Mouse (Mus musculus) forelimb bud, embryonic 11.5 days (tissue): Measurements from ENCODE around the gene Ankmy2.

Source experiments
- DNase-seq: peaks from one replicate; pipeline ENCODE4 v3.0.0-alpha.2; 2012; ENCODE audit warnings: low read depth, low spot score

Gene Ankmy2

DNA sequence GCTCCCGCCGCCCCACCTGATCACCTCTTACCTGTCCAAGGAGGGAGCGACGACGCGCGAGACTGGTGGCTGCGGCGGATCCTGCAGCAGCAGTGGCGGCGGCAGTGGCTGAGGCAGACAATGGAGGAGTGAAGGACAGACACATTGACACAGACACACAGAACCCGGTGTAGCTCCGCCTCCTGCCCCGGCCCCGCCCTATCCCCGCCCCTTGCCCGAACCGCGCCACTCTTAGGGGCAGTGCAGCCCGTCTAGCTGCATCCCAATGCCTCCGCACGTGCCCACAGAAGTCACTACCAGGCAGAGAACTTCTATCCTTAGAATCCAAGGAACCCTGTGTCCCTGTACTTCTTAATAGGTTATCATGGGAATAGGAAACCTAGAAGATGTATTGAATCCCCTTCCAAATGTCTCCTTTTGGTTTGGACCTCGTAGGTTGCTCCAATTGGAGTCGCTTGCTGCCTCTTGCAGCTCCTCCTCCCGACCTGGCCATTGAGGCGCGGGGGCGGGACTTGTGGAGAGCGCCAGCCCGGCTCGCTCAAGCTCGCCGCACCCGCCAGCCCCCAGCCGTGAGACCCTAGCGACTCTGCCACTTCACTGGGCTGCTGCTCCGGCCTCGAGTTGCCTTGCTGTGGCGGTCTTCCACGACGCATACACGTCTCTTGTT lies at the start of gene Ankmy2:
TSS of gene Ankmy2 (plus strand) at position 478 of the 667 bp plus-strand sequence.
- peak; percentile 91 for DNase-seq

DNA sequence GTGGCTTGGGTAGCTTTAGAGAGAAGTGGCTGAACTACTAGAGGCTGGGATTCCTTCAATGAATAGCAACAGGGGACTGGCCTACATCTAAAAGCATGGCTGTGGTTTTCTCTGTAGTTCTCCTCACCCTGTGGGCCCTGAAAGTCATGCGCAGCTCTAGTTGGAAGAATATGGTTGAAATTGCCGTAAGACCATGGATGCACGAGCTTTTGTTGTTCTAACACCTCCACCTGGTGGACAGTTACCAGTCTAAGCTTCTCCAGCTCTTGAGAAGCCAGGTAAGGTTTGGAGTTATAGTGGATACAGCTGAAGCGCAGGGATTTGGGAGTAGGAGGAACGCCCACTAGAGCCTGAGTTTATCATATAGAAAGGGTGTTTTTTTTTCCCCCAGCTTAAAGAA lies 48.5 kb upstream of the Ankmy2 start:
- DNase-seq: no peak

DNA sequence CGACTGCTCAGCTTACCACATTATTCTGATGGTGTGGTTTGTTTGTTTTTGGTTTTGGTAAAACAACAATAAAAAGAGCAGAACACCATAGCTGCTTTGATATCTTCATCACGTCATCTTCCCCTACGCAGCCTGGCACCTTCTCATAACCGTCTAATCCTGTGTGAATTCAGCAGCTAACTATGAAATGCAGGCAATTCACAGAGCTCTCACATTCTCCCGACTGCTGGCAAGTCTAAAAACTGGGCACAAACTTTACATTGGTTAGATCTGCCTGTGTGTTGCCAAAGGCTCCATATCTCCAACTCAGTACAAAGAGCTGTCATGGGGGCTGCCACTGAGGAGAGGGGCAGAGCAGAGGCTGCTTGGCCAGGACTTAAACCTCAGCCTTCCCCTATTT lies 46.5 kb upstream of the Ankmy2 start:
- DNase-seq: no peak

DNA sequence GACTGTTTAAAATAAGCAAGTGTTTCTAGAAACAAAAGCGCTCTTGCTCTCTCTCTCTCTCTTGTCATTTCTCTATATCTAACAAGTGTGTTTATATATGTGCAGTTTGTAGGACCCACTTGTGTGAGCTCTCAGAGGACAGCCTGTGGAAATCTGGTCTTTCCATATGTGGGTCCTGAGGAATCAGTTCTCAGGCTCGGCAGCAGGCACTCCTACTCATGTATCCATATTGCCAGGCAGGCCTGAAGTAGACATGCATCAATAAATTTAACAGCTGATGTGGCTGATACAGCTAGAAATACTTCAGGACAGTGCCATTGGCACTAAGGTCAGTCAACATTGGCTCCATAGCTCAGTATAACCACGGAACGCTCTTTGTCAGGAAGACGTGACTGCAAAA lies 45.8 kb upstream of the Ankmy2 start:
- no peak for DNase-seq

DNA sequence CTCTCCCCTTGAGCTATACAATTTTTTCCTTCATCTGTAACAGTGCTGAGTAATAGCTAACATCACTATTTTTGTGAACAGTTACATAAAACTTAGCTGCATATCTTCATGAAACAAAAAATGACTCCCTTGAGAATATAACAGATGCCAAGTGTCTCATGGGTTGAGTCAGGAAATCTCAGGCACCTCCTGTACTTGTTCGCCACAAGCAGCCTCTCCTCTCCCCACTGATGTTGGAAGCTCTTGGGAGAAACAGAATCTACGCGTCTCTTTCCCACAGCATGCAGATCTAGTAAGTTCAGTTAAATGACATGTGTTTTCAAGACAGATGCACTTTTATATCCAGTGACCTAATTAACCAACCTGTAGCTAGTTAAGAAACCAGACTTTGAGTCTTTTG lies 44.8 kb upstream of the Ankmy2 start:
- no peak for DNase-seq

DNA sequence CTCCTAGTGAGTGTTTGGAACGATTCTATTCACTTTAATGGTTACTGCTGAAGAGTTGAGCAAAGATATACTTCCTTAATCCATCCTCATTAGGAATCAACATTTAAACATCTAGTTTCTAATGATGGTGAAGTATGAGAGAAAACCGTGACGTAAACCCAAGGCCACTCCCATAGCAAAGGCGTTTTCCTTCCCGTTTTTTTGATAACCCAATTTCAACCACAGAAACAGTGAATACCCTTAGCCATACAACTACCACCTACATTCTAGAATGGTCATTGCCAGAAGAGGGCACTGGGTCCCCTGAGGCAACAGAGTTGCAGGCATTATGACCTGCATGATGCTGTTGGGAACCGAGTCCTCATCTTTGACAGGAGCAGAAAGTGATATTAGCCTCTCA lies 39.8 kb upstream of the Ankmy2 start:
- DNase-seq: no peak

DNA sequence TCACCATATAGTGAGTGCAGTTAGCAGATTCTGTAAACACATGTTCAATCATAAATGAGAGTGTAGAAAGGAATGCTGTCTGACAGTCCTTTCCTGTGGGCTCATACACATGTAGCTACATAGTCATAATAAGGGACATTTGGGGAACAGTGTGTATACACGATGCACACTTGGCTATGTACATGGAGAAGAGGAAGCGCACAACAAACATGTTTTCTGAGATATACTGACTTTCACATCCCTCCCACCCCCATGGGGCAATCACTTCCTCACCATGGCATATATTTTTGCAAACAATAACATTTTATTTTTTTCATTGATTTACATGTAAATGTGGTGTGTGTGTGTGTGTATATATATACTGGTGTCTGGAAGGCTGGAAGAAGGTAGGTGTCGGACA lies 37.7 kb upstream of the Ankmy2 start:
- DNase-seq: no peak

DNA sequence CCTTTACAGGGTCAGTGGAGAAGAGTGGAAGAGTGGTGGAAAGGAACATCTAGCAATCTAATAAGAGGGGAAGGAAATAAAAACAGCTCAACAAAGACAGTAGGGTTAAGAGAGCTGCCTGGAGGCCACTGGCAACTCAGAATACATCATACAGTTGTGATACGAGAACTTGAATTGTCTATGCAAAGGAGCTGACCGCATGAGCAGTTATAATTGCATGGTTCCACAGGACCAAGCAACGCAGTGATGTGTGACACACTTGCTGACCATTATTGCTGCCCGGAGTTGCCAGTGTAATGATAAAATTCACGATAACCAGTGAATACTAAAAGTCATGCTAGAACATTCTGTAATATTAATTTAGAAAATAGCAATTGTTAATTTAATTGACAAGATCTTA lies 30.9 kb upstream of the Ankmy2 start:
- DNase-seq: no peak

DNA sequence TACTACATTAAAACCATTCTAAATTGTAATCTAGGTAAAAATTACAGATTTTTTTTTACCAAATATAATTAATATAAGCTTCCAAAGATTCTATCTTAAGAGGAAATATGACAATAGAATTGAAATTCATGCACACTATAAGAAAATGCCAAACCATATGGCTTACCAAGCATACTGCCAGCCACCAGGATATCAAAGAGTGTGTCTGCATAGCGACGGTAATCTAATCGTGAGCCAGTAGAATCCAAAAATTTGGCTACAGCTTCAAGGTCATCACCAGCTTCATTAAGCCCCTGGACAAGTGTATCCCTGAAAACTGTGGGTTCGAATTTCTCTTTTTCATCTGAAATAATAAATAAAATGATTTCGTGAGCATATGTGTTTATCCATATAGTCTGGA lies 27.1 kb upstream of the Ankmy2 start:
- no peak for DNase-seq

DNA sequence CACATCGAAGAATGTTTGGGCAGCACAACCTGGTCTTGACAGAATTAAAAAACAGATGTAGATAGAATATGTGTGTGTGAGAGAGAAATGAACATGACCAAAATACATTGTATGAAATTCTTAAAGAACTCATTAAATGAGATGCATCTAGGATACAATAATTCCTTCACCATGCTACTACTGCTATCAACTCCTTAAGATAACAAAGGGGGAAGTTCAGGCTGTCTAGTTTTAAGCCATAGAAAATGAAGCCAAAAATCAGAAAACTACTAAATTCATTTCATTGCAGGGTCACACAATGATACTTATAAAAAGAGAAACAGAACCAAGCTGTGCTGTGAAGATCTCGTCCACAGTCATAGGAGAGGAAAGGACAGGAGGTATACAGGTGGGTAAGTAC lies 24.7 kb upstream of the Ankmy2 start:
- no peak for DNase-seq

DNA sequence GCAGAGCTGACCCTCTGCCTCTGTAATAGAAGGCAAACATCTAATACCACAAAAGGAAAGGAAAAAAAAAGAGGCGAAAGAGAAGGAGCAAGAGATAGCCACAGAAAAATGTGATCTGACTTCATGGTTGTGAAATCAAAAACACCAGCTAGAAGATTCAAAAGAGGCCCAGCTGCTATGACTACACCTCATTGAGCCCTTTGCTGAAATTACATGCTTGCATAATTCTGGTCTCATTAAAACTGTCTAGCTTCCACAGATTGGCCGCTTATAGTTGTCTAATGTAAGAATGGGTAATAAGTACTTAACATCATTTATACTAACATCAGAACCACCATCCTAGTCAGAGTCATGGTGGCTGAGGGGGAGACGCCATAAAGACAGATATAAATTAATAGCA lies 24.2 kb upstream of the Ankmy2 start:
- no peak for DNase-seq

DNA sequence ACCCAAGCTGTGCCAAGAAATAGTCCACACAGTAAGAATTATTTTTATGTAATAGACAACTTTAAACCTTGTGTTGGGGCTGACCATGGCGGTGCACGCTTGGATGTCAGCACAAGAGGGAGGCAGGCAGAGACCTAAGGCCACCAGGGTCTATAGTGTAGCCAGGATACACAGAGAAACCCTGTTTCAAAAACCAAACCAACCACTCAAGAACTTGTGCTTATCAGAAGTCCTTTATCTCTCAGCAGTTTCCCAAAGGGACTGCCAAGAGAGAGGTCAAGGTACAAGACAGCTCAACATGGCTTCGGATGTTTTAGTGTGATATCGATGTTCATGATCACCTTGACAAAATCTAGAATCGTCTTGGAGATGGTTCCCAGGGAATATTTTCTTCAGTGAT lies 23.4 kb upstream of the Ankmy2 start:
- no peak for DNase-seq

DNA sequence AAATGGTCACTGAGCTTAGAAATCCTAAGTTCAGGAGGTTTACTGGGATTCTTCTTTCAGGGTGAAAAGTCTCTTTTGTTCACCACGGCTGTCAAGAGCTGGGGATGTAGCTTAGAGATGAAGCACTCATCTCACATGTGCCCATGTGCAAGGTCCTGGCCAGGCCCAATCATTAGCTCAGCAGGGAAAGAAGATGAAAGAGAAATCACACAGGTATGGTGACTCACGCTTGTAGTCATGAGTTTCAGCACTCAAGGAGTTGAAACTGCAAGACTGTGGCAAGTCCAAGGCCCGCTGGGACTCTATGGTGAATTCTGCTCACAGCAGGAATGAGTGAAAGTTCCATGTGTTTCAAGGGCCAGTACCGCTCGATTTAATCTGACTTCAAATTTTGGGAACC lies 22.8 kb upstream of the Ankmy2 start:
- no peak for DNase-seq

DNA sequence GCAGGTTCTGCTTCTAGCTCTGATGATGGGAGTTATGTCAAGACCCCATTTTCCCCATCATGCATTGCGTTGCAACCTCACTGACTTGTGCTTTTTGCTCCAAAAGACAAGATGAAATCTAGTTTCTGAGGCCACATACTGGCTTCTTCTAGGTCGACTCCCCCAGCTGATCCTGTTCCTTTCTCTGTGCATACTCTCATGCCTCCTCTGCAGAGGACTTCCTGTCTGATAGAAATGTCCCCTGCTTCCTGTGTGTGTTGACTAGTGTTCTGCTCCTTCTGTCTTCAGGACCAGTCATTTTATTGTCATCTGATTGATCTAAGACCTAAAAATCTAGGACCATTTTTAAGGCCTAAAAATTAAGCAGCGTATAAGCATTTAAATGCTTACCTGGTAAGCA lies 21.5 kb upstream of the Ankmy2 start:
- no peak for DNase-seq

DNA sequence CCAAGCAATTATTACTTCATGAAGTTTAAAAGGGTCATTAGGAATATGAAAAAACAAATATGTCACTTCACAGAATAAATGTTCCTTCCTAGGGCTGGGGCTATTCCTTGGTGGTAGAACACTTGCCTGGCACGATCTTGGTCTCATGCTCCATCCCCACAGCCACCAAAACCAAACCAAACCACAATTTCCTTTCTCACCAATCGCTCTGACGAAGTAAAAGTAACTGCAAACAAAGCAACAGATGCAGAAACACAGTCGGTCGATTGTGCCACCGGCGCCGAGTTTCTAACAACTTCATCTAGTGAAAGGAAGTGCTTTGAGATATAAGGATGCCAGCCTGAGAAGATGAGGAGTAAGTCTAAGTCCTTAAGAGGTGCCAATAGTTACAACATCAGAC lies 20.6 kb upstream of the Ankmy2 start:
- DNase-seq: no peak

DNA sequence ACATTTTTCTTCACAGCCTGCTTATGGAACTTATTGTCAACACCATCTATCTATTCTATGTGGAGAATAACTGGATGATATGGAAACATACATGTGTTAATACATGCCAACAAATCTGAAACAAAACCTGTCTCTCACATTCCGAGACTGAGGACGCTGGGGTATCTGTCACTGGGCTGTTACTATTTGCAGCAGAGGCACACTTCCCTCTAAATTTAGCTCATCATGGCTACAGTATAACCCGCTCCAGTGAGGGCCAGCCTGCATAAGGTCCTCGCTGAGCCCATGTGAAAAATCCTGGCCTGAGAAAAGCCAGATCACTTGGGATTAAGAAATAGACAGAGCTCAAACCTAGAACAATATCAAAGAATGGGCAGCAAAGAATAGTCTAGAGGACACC lies 19.7 kb upstream of the Ankmy2 start:
- no peak for DNase-seq

DNA sequence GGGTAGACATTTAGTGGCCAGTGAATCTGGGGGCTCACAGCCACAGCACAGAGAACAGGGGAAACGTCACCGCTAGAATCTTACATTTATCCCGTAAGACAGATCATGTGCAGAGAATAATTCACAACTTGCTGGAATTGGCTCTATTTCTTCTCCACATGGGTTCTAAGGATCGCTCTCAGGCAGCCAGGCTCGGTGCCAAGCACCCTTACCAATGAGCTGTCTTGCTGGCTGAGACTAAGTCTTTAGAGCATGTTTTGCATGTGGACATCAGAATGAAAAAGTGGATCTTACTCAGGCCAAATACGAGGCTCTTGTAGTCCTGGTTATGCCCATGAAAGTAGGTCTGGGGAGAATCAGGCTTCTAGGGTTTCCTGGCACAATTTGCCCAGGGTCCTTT lies 16.5 kb upstream of the Ankmy2 start:
- no peak for DNase-seq

DNA sequence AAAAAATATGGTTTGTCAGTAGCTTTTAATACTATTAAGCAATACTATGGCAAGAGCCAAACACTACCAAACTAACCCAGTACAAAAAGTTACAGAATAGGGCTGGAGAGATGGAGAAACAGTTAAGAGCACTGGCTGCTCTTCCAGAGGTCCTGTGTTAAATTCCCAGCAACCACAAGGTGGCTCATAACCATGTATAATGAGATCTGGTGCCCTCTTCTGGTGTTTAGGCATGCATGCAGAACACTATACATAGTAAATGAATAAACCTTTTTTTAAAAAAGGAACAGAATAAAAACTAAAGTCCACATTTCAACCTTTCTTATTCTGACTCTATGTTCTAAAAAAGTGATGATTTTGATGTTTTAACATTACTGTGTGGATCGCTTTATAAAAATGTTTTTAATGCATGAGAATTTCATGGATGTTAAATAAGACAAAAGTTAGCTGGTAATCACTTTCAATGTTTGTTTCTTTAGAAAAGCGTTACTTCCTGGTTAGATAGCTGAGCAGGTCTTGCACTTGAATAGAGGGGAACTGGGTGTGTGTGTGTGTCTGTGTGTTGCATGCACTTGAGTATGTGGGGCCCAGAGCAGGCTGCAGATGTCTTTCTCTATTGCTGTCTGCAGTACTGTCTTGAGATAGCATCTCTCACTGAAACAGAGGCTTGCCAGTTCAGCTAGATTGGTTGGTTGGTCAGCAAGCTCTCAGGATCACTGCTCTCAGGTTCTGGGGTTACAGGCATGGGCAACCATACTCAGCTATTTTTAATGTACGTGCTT lies 10.5 kb upstream of the Ankmy2 start:
- DNase-seq: no peak

DNA sequence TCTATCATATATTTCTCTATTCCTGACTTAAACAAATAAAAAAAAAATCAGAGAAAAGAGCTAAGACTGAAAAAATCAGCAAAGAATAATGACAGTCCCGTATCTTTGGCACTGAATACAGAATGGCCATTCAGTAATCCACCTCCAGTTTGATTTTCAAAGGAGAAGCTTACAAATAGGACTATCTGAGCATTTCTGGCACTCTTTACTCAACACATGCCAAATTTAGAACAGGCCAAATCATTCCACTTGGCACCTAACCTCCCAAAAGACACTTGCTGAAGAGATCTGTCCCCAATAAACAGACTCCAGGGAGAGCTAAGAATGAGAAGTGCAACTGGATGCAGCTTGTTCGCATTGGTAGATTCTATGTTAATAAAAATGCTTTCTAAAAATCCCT lies 6.6 kb upstream of the Ankmy2 start:
- no peak for DNase-seq

DNA sequence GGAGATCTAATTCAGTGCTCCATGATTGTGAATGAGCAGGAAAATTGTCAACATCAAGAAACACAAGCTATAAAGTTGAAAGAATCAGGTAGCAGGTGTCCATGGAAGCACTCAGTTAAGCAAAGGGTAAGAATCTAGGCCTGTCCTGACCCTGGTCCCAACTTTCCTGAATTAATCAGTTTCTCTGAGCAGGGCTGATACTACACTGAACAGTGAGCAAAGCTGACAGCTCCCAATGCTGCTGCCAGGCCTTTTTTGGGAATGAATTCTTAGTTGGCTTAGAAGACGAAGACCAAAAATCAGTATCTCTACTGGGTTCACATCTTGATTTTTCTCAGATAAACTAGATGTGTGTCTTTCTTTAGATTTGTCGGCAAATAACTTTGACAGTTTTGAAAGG lies 6.2 kb upstream of the Ankmy2 start:
- DNase-seq: no peak

DNA sequence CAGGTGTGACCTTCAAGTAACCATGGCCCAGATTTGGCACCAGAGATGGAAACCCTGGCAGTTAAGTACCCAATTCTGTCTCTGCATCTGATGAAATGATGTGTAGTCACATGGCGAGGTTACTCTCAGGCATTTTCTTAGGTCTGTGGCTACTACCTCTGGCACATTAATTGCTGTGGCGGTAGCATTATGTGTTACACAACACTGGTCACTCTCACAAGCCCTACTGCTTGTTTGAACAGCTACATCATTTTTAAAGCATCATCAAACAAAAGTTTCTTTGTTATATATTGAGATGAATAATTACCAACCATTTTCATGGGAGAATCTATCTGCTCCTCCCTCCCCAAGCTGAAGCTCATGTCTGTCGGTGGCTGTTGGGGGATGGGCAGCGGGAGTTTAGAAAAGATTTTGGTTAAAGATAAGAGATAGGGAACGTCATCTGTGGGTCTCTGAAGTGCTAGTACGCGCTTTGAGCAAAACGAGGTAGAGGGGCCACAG lies 1.7 kb upstream of the Ankmy2 start:
- no peak for DNase-seq

DNA sequence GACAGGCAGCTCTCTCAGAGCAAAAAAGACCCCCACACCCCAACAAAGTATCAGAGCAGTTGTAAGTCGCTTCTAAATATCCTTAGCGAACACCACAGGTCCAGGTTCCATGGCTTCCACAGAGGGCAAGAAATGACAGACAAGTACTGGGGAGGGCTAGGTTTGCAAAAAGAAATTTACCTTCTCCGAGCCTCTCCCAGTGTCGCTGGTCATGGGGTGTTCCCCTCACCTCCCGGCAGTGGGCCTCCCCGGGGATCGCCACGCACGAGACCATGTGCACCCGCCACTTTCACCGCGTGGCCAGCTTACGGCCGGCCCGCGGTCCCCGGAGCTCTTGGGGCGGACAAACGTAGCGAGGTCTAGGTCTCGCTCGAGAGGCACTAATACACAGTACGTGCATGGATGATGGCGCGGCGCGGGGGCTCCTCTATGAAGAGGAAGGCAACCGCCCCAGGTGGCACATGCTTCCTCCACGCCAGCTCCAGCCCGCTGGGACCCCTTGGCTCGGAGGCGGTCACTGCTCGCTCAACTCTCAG lies 745 bp upstream of the Ankmy2 start:
- no peak for DNase-seq

DNA sequence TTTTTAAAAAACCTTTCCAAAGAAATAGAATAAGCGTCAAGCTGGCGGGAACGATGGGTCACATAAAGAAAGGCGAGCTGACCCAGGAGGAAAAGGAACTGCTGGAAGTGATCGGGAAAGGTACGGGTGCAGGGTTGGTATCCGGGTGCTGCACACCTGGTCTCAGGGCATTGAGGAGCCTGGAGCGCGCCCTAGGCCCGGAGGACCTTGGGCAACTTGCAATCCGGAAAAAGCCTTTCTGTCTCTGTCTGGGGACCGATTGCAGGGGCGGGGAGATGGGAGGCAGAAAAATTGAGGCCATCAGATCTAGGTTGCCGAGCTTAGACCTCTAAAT lies 357 bp downstream of the Ankmy2 start:
- no peak for DNase-seq
